ENCODE assay signal across 25 mouse cellular contexts in the genomic region with DNA sequence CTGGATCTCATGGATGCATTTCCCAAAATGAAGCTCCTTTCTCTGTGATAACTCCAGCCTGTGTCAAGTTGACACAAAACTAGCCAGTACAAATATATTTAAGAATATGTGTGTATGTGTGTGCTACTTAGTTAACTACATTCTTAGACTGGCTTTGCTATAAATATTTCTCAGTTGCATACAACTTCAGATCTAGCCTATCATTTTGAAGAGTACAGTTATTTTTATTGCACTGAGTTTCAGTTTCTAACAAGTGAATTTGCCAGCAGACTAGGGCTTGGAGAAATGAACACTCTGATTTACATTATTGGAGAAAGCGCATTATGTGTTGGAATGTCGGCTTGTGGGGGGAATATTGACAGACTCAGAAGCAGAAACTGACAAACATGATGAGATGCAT. TPM values are rescaled to one million over a fixed set of nuclear protein-coding genes. Genes with fewer than 3 reads are reported as not detected.
DNase-seq lines count a peak whose midpoint lies in the region; ATAC-seq lines count a peak whose summit lies in the region.
"Had no signal": no experiment of that assay in that cellular context is flagged by ENCODE, and none has a peak within 500 bp of the region (broad histone marks: within the 10 kb centered on the region; RNA-seq: fewer than 3 reads in every experiment).

No protein-coding gene starts in this region.

- no peaks in the 10 kb centered on the region for H3K36me3 ChIP-seq in hindbrain, embryonic 10.5 days
- H3K36me3 ChIP-seq in hindbrain, embryonic 11.5 days (ENCODE audit: control insufficient read depth, insufficient read depth, low read length), result no peaks in the 10 kb centered on the region
- H3K36me3 ChIP-seq in midbrain, embryonic 10.5 days, result no peaks in the 10 kb centered on the region
- H3K36me3 ChIP-seq in midbrain, embryonic 11.5 days (ENCODE audit: control insufficient read depth, insufficient read depth, low read length), result no peaks in the 10 kb centered on the region
- H3K36me3 ChIP-seq: embryonic facial prominence, embryonic 10.5 days; embryonic facial prominence, embryonic 13.5 days; forebrain, embryonic 15.5 days; heart, embryonic 13.5 days; hindbrain, embryonic 13.5 days; intestine, embryonic 15.5 days had no signal

- 0 out of 2 replicates have a peak overlapping the region, but pooled peaks have one; percentile 73 for H3K27ac ChIP-seq in hindbrain, embryonic 10.5 days
- no peak overlapping the region for H3K27ac ChIP-seq in hindbrain, embryonic 11.5 days (ENCODE audit: low read depth, low read length)
- 0 out of 2 replicates have a peak overlapping the region, but pooled peaks have one; percentile 46 for H3K27ac ChIP-seq in midbrain, embryonic 10.5 days (replicated peaks)
- no peak overlapping the region for H3K27ac ChIP-seq in midbrain, embryonic 11.5 days (ENCODE audit: low read depth, low read length)
- H3K27ac ChIP-seq: embryonic facial prominence, embryonic 13.5 days; forebrain, embryonic 15.5 days; heart, embryonic 13.5 days; hindbrain, embryonic 13.5 days; intestine, embryonic 15.5 days had no signal

- WGBS in hindbrain, embryonic 10.5 days, result 91% methylated on average over 2 of the region's 2 CpGs
- WGBS in hindbrain, embryonic 11.5 days, result 92% methylated on average over 2 of the region's 2 CpGs
- WGBS in midbrain, embryonic 10.5 days, result 94% methylated on average over 2 of the region's 2 CpGs
- WGBS in midbrain, embryonic 11.5 days, result 91% methylated on average over 2 of the region's 2 CpGs

- no peak overlapping the region for H3K4me3 ChIP-seq in hindbrain, embryonic 10.5 days
- no peak overlapping the region for H3K4me3 ChIP-seq in hindbrain, embryonic 11.5 days (ENCODE audit: low read depth, low read length)
- no peak overlapping the region for H3K4me3 ChIP-seq in midbrain, embryonic 10.5 days
- H3K4me3 ChIP-seq in midbrain, embryonic 11.5 days (ENCODE audit: low read depth, low read length), result no peak overlapping the region
- H3K4me3 ChIP-seq: embryonic facial prominence, embryonic 10.5 days; embryonic facial prominence, embryonic 13.5 days; erythroblast, embryonic 14.5 days; forebrain, embryonic 15.5 days; heart, embryonic 13.5 days; hindbrain, embryonic 13.5 days; intestine, embryonic 15.5 days had no signal

- H3K9ac ChIP-seq in hindbrain, embryonic 11.5 days (ENCODE audit: low read depth, low read length), result no peak overlapping the region
- H3K9ac ChIP-seq in midbrain, embryonic 11.5 days (ENCODE audit: low read length), result no peak overlapping the region
- H3K9ac ChIP-seq: embryonic facial prominence, embryonic 13.5 days; forebrain, embryonic 15.5 days; heart, embryonic 13.5 days; hindbrain, embryonic 13.5 days; intestine, embryonic 15.5 days had no signal

- peaks cover 20% of the 10 kb centered on the region for H3K4me1 ChIP-seq in hindbrain, embryonic 10.5 days (replicated peaks)
- H3K4me1 ChIP-seq in hindbrain, embryonic 11.5 days (replicated peaks; ENCODE audit: control insufficient read depth, insufficient read depth, low read length), result peaks cover 3% of the 10 kb centered on the region; the same call in 1 of the 2 replicates
- peaks cover 28% of the 10 kb centered on the region for H3K4me1 ChIP-seq in midbrain, embryonic 10.5 days
- H3K4me1 ChIP-seq in midbrain, embryonic 11.5 days (ENCODE audit: control insufficient read depth, insufficient read depth, low read length), result peaks cover 4% of the 10 kb centered on the region
- H3K4me1 ChIP-seq: intestine, embryonic 15.5 days had no signal

- peak; percentile 93 for ATAC-seq in frontal cortex, adult (ENCODE audit: low TSS enrichment)
- no peak for ATAC-seq in hindbrain, embryonic 11.5 days (ENCODE audit: low FRiP score)
- no peak for ATAC-seq in midbrain, embryonic 11.5 days (ENCODE audit: low FRiP score)
- ATAC-seq: CD4-positive, CD25-positive, alpha-beta regulatory T cell, adult 4 months had no signal

- H3K9me3 ChIP-seq in hindbrain, embryonic 10.5 days, result peaks cover 7% of the 10 kb centered on the region
- no peaks in the 10 kb centered on the region; the same call in 1 of the 2 replicates for H3K9me3 ChIP-seq in hindbrain, embryonic 11.5 days (ENCODE audit: control insufficient read depth, low read length)
- peaks cover 6% of the 10 kb centered on the region; the same call in 1 of the 2 replicates for H3K9me3 ChIP-seq in midbrain, embryonic 10.5 days (replicated peaks)
- H3K9me3 ChIP-seq in midbrain, embryonic 11.5 days (ENCODE audit: control insufficient read depth, low read length), result no peaks in the 10 kb centered on the region
- H3K9me3 ChIP-seq: embryonic facial prominence, embryonic 13.5 days; forebrain, embryonic 15.5 days; intestine, embryonic 15.5 days had no signal

- no peak for DNase-seq in frontal cortex, adult 2 months (ENCODE audit: extremely low spot score in 1 of 2, low spot score in 1 of 2)
- no peak for DNase-seq in hindbrain, embryonic 10.5 days (ENCODE audit: low spot score)
- no peak for DNase-seq in hindbrain, embryonic 11.5 days (ENCODE audit: low spot score)
- DNase-seq in midbrain, embryonic 10.5 days (ENCODE audit: low spot score), result no peak
- no peak for DNase-seq in midbrain, embryonic 11.5 days (ENCODE audit: low spot score, missing footprints)
- DNase-seq: adrenal gland, adult 2 months; adrenal gland, postnatal 14 days; cerebellum, adult 11-12 months; cerebellum, adult 8-10 months; cerebellum, postnatal 10 days; cerebellum, postnatal 36 days; embryo, embryonic 11 days; gastrocnemius, postnatal 25 days; heart, postnatal 14 days; heart, postnatal 4 days; kidney, adult 11 months had no signal

- H3K27me3 ChIP-seq in hindbrain, embryonic 10.5 days (ENCODE audit: insufficient read depth, poor library complexity, severe bottlenecking), result peaks cover 64% of the 10 kb centered on the region
- peaks cover 18% of the 10 kb centered on the region; the same call in 1 of the 2 replicates for H3K27me3 ChIP-seq in hindbrain, embryonic 11.5 days (ENCODE audit: control insufficient read depth, insufficient read depth, low read length)
- H3K27me3 ChIP-seq in midbrain, embryonic 10.5 days (ENCODE audit: low read depth, poor library complexity, severe bottlenecking), result peaks cover 59% of the 10 kb centered on the region
- peaks cover 5% of the 10 kb centered on the region; the same call in 1 of the 2 replicates for H3K27me3 ChIP-seq in midbrain, embryonic 11.5 days (ENCODE audit: control insufficient read depth, insufficient read depth, low read length)
- H3K27me3 ChIP-seq: embryonic facial prominence, embryonic 13.5 days; forebrain, embryonic 15.5 days; heart, embryonic 13.5 days; intestine, embryonic 15.5 days had no signal

- H3K4me2 ChIP-seq in hindbrain, embryonic 11.5 days (replicated peaks; ENCODE audit: low read depth, low read length), result no peak overlapping the region
- H3K4me2 ChIP-seq in midbrain, embryonic 11.5 days, result no peak overlapping the region
- H3K4me2 ChIP-seq: embryonic facial prominence, embryonic 13.5 days; forebrain, embryonic 15.5 days; heart, embryonic 13.5 days; hindbrain, embryonic 13.5 days; intestine, embryonic 15.5 days had no signal

RNA-seq across cellular contexts. Expression of gene Ssx2ip, which starts 23.6 kb away (rescaled TPM):
- polyA plus RNA-seq in frontal cortex, adult 2 months (2012; rRNA removed), result 38.1 and 38.9 TPM in 2 replicates
- polyA plus RNA-seq in hindbrain, embryonic 10.5 days (2016; fragmentation: Nextera tagmentation; extraction: Ambion mirVana), result 20.2 and 26.0 TPM in 2 replicates
- polyA plus RNA-seq in hindbrain, embryonic 11.5 days (2014; fragmentation: Nextera tagmentation; extraction: Ambion mirVana), result 25.1 and 28.0 TPM in 2 replicates
- 28.4 and 30.3 TPM in 2 replicates for polyA plus RNA-seq in midbrain, embryonic 10.5 days (2016; fragmentation: Nextera tagmentation; extraction: Ambion mirVana)
- polyA plus RNA-seq in midbrain, embryonic 11.5 days (2014; fragmentation: Nextera tagmentation; extraction: Ambion mirVana), result 31.0 and 33.5 TPM in 2 replicates

Comparison
In these comparisons a context has a peak if more than half of its experiments do, and no peak if none do; other contexts are left out.
1. H3K27ac ChIP-seq: peak in hindbrain, embryonic 10.5 days (single experiment) and midbrain, embryonic 10.5 days (single experiment); none in hindbrain, embryonic 11.5 days (single experiment) and midbrain, embryonic 11.5 days (single experiment).